Mouse (Mus musculus): ENCODE data around the gene Aldh1l1.

DNA sequence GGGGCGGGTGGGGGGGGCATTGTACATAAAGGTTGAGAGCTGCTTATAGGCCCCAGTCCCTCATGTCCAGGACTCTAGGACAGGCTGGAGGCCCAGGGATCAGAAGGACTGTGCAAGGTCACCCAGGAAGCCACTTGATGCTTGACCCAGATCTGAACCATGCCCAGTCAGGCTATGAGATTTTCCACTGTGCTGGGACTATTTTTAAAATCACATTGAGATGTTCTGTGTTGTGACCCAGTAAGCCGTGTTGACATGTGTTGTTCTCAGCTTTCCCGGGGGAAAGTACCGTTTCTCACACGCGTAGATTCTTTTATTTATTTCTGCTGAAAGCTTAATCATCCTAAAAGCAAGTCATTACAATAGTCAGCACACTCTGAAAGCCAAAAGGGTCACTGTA, 129.8 kb downstream of the Aldh1l1 start:
- TF ChIP-seq CTCF (IDR thresholded peaks at IDR 0.05; ENCODE audit: low read depth, low read length) (no peak), GATA1 (IDR thresholded peaks at IDR 0.05; ENCODE audit: borderline replicate concordance, low read length) (no peak)

Measured in G1E (cell line).